Mouse (Mus musculus) C2C12 (cell line): ENCODE measurements around the gene Olfr1502.

Source experiments
- CEBPB ChIP-seq: IDR thresholded peaks from one replicate; pipeline ENCODE4 v1.6.1; 2011; ENCODE audit warnings: low read depth, mild to moderate bottlenecking, control low read depth, moderate library complexity
- CTCF ChIP-seq: IDR thresholded peaks from one replicate; pipeline ENCODE4 v1.5.1; 2011; ENCODE audit not compliant: control insufficient read depth, insufficient read depth, insufficient read length
- MAX ChIP-seq: IDR thresholded peaks from one replicate; pipeline ENCODE4 v1.6.1; 2011; ENCODE audit warnings: mild to moderate bottlenecking, control low read depth
- MYOD1 ChIP-seq: IDR thresholded peaks from one replicate; pipeline ENCODE4 v1.6.1; 2011; ENCODE audit warnings: low read depth; ENCODE audit not compliant: control insufficient read depth, insufficient read length
- MYOG ChIP-seq: IDR thresholded peaks from one replicate; pipeline ENCODE4 v1.6.1; 2011; ENCODE audit not compliant: control insufficient read depth, insufficient read length; ENCODE audit errors: extremely low read depth

DNA sequence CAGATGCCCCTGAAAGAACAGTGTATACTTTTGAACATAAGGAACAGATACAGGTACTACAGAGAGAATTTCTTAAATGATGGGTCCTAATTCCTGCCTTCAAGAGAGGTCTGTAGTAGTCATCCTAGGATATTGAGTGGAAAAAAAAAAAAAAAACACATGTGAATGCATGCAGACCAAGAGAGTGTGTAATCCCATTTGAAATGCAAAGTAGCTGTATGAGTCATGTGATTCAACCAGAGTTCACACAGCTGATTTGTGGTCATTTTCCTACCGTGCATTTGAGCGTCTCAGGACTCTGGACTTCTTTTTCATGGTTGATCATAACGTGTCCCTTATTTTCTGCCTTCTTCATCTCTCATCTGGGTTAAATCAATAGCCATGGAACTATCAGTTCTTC is 33.1 kb upstream of the Olfr1502 start:
- TF ChIP-seq CTCF (no peak), MAX (no peak), MYOG (no peak), CEBPB (no peak), MYOD1 (no peak)
